Mouse (Mus musculus) ES-E14 (cell line): ENCODE measurements around the gene Aff2.

Source experiments
- CHD2 ChIP-seq: IDR thresholded peaks from 2 replicates; pipeline ENCODE4 v1.6.1; 2014; ENCODE audit warnings: mild to moderate bottlenecking, low read depth, low read length, inconsistent platforms
- MAFK ChIP-seq: IDR thresholded peaks from 2 replicates; pipeline ENCODE4 v1.6.1; 2014; ENCODE audit warnings: mild to moderate bottlenecking, low read depth, low read length, inconsistent platforms; ENCODE audit not compliant: insufficient read depth

DNA sequence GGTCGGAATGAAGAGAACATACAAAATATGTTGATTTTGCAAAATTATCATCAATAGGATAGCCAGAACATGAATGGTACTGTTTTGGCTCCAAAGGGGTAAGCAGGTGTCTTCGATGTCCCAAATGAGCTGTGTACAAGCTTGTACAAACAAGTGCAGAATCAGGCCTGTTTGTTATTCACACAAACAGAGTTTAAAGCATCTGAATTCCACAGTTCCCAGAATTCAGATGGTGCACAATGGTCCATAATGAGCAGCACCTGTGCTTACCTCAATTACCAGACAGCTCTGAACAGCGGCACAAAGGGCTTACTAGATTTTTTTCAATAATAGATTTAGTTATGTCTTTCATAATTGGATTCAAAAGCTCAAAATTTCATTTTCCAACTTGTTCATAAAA lies 457.6 kb downstream of the Aff2 start:
- no peak for TF ChIP-seq CHD2
- TF ChIP-seq MAFK: no peak
